Mouse (Mus musculus): Measurements from ENCODE around the gene Selenop.

- TF ChIP-seq POLR2A (IDR thresholded peaks at IDR 0.05; ENCODE audit: control insufficient read depth in 1 of 2, insufficient read depth in 1 of 2, low read depth in 1 of 2, low read length in 2 of 2, poor library complexity in 1 of 2) = no peak
- no peak for TF ChIP-seq EP300 (IDR thresholded peaks at IDR 0.05; ENCODE audit: low read depth in 1 of 2, low read length in 2 of 2)
- no peak for TF ChIP-seq CTCF (IDR thresholded peaks at IDR 0.05 in 2 of 3, conservative IDR thresholded peaks at IDR 0.05 in 1 of 3; ENCODE audit: control insufficient read depth in 1 of 3, insufficient read depth in 1 of 3, low read depth in 2 of 3, low read length in 3 of 3, poor library complexity in 1 of 3, severe bottlenecking in 1 of 3)
Measured at GRCm38 (mm10) chr15:3268247-3268646, at the start of gene Selenop.

All from MEL (cell line).